Mouse (Mus musculus) kidney, postnatal 0 days (tissue): Measurements from ENCODE around the gene Dqx1. TPM values are rescaled to one million over a fixed set of nuclear protein-coding genes. Genes with fewer than 3 reads are reported as not detected.
A peak's percentile ranks its signal among the peaks of the same experiment; 100 is the strongest.

Source experiments
- ATAC-seq: fragments of 200-750 bp; cut with Nextera tagmentation; replicated peaks from 2 replicates; pipeline ENCODE4 v1.8.0; 2017; ENCODE audit warnings: low read depth, moderate number of reproducible peaks, moderate TSS enrichment, moderate library complexity; ENCODE audit not compliant: low FRiP score
- DNase-seq: peaks from one replicate; pipeline ENCODE4 v3.0.0-alpha.2; 2016; ENCODE audit warnings: low spot score
- H3K27ac ChIP-seq: fragments of 300-500 bp; sonication (generic); 2 replicates; pipeline ENCODE4 v1.5.1; 2014; ENCODE audit warnings: mild to moderate bottlenecking
- H3K27me3 ChIP-seq: fragments of 300-500 bp; sonication (generic); 2 replicates; pipeline ENCODE4 v1.6.1; 2014; ENCODE audit warnings: low read length, mixed read lengths; ENCODE audit not compliant: insufficient read depth
- H3K36me3 ChIP-seq: fragments of 300-500 bp; sonication (generic); 2 replicates; pipeline ENCODE4 v1.6.1; 2014; ENCODE audit warnings: low read length, mixed read lengths; ENCODE audit not compliant: insufficient read depth
- H3K4me1 ChIP-seq: fragments of 300-500 bp; sonication (generic); replicated peaks from 2 replicates; pipeline ENCODE4 v1.6.1; 2014; ENCODE audit warnings: antibody characterized with exemption, low read length, mixed read lengths; ENCODE audit not compliant: insufficient read depth
- H3K4me2 ChIP-seq: fragments of 300-500 bp; sonication (generic); 2 replicates; pipeline ENCODE4 v1.6.1; 2014; ENCODE audit warnings: mild to moderate bottlenecking, low read length, moderate library complexity, mixed read lengths
- H3K4me3 ChIP-seq: fragments of 300-500 bp; sonication (generic); replicated peaks from 2 replicates; pipeline ENCODE4 v1.5.1; 2014; ENCODE audit warnings: low read depth, low read length
- H3K9ac ChIP-seq: fragments of 300-500 bp; sonication (generic); 2 replicates; pipeline ENCODE4 v1.6.1; 2014; ENCODE audit warnings: low read depth, low read length
- H3K9me3 ChIP-seq: fragments of 300-500 bp; sonication (generic); replicated peaks from 2 replicates; pipeline ENCODE4 v1.6.1; 2016; ENCODE audit warnings: low read length, inconsistent platforms, mixed read lengths
- CTCF ChIP-seq: IDR thresholded peaks from 2 replicates; pipeline ENCODE4 v1.5.1; 2016; ENCODE audit warnings: antibody characterized with exemption, low read depth, mild to moderate bottlenecking, moderate library complexity
- whole genome bisulfite sequencing: fragments of 180-500 bp; shearing (Covaris S2); extraction: QIAGEN DNeasy Blood & Tissue Kit; methylation state at CpG from one replicate; pipeline ENCODE4 v1.1.7; 2014; 5-methylcytosine and 5-hydroxymethylcytosine counted together
- polyA plus RNA-seq: library from polyadenylated mRNA; unstranded; fragments of >200 nt; fragmentation: Nextera tagmentation; extraction: Ambion mirVana; gene quantifications from 2 replicates; pipeline ENCODE4 v1.2.1, GENCODE M21; 2015

Gene Dqx1
- polyA plus RNA-seq, 1 experiment from 2014 or later = 7.0 TPM

GRCm38 (mm10) chr6:83086121-83087035, 28.7 kb downstream of the Dqx1 start, which contains the start of gene Lbx2:
TSS of gene Lbx2 (plus strand) at chr6:83086367.
- no peak within 1 kb of the TSS for H3K27ac ChIP-seq
- 5% methylated on average over 37 of the region's 42 CpGs for whole genome bisulfite sequencing
- no peak; the same call in 1 of the 2 replicates for ATAC-seq

GRCm38 (mm10) chr6:83087205-83087925, 29.7 kb downstream of the Dqx1 start:
- H3K9ac ChIP-seq = 0 out of 2 replicates have a peak overlapping the region, but pooled peaks have one; percentile 8
- no peaks in the 10 kb centered on the region for H3K36me3 ChIP-seq
- no peak for ATAC-seq

More at GRCm38 (mm10) chr6:83086121-83087035, 28.7 kb downstream of the Dqx1 start, which contains the start of gene Lbx2:
- H3K9me3 ChIP-seq = no peaks in the 10 kb centered on the region
- 0 out of 2 replicates have a peak within 1 kb of the TSS, but pooled peaks have one; percentile 8 for H3K9ac ChIP-seq
- peaks cover 11% of the 10 kb centered on the region for H3K4me1 ChIP-seq
- peak within 1 kb of the TSS; percentile 20; the same call in 1 of the 2 replicates for H3K4me3 ChIP-seq
- peak within 1 kb of the TSS; percentile 55 for H3K4me2 ChIP-seq
- peaks cover 20% of the 10 kb centered on the region; the same call in 1 of the 2 replicates for H3K27me3 ChIP-seq
- no peak for DNase-seq
- H3K36me3 ChIP-seq = no peaks in the 10 kb centered on the region
- no peak for TF ChIP-seq CTCF

GRCm38 (mm10) chr6:83087926-83088260, 30.2 kb downstream of the Dqx1 start:
- Histone ChIP-seq H3K4me3 (peak overlapping the region; percentile 18; the same call in 1 of the 2 replicates), H3K9ac (0 out of 2 replicates have a peak overlapping the region, but pooled peaks have one; percentile 8), H3K4me1 (peaks cover 15% of the 10 kb centered on the region), H3K27ac (no peak overlapping the region), H3K27me3 (peaks cover 20% of the 10 kb centered on the region; the same call in 1 of the 2 replicates), H3K4me2 (peak overlapping the region; percentile 55), H3K36me3 (no peaks in the 10 kb centered on the region), H3K9me3 (no peaks in the 10 kb centered on the region)
- no peak for ATAC-seq
- 31% methylated on average over 9 of the region's 9 CpGs for WGBS
- DNase-seq = no peak
- no peak for TF ChIP-seq CTCF

More at GRCm38 (mm10) chr6:83087205-83087925, 29.7 kb downstream of the Dqx1 start:
- peaks cover 11% of the 10 kb centered on the region for H3K4me1 ChIP-seq
- no peak for TF ChIP-seq CTCF
- no peak overlapping the region for H3K27ac ChIP-seq
- H3K9me3 ChIP-seq = no peaks in the 10 kb centered on the region
- WGBS = 7% methylated on average over 47 of the region's 47 CpGs
- no peak for DNase-seq
- peaks cover 20% of the 10 kb centered on the region; the same call in 1 of the 2 replicates for H3K27me3 ChIP-seq
- peak overlapping the region; percentile 55 for H3K4me2 ChIP-seq
- peak overlapping the region; percentile 18 for H3K4me3 ChIP-seq

- WGBS = 29% methylated on average over 6 of the region's 6 CpGs
- DNase-seq (peak; percentile 76), ATAC-seq (no peak)
- 0 out of 2 replicates have a peak, but pooled peaks cover 9% of the 10 kb centered on the region for H3K4me1 ChIP-seq
- no peaks in the 10 kb centered on the region for H3K36me3 ChIP-seq
- no peak overlapping the region for H3K9ac ChIP-seq
- no peaks in the 10 kb centered on the region for H3K9me3 ChIP-seq
- peaks cover 15% of the 10 kb centered on the region; the same call in 1 of the 2 replicates for H3K27me3 ChIP-seq
- H3K27ac ChIP-seq = peak overlapping the region; percentile 64
- H3K4me3 ChIP-seq = no peak overlapping the region
- peak overlapping the region; percentile 27 for H3K4me2 ChIP-seq
- TF ChIP-seq CTCF = no peak
Measured at GRCm38 (mm10) chr6:83092416-83093127, 34.9 kb downstream of the Dqx1 start.

GRCm38 (mm10) chr6:83095968-83096367, 38.3 kb downstream of the Dqx1 start:
- Histone ChIP-seq H3K27ac (no peak overlapping the region), H3K9me3 (no peaks in the 10 kb centered on the region), H3K4me1 (0 out of 2 replicates have a peak, but pooled peaks cover 9% of the 10 kb centered on the region), H3K36me3 (no peaks in the 10 kb centered on the region), H3K4me3 (no peak overlapping the region), H3K4me2 (no peak overlapping the region), H3K27me3 (no peaks in the 10 kb centered on the region), H3K9ac (no peak overlapping the region)
- no peak for TF ChIP-seq CTCF
- DNase-seq (no peak), ATAC-seq (no peak)
- 60% methylated on average over 6 of the region's 6 CpGs for WGBS
